Mouse (Mus musculus) layer of hippocampus, postnatal 10 days (tissue): Measurements from ENCODE around the gene Smim13. TPM values are rescaled to one million over a fixed set of nuclear protein-coding genes. Genes with fewer than 3 reads are reported as not detected.
"Not testable (repeated sequence)": the region's sequence is repeated elsewhere in the genome, so short reads cannot be mapped to it uniquely, and the experiment has no call there.

ENCODE experiments used
- DNase-seq, 2 experiments: peaks; one replicate each; pipeline ENCODE4 v3.0.0; 2021; ENCODE audit warnings: low spot score in 2 of 2
- long read RNA-seq: library from polyadenylated mRNA; stranded (forward); transcript quantifications from one replicate; pipeline ENCODE4 v2.0.0, GENCODE M21; 2023
- total RNA-seq, 2 experiments: library from RNA; stranded (reverse); gene quantifications; 2 replicates each; pipeline ENCODE4 v1.2.3; 2021

Smim13 gene
- 100 to 1,000 TPM; 122 to 128 TPM for total RNA-seq
- long read RNA-seq, full-length matches to known transcripts = 67 of 82 reads
- long read RNA-seq, partial matches to known transcripts = 10 of 82 reads
- long read RNA-seq, other reads (novel, unspliced or antisense) = 5 of 82 reads

GRCm38 (mm10) chr13:41249538-41250317 lies at the start of gene Smim13:
Smim13 (plus strand) TSS chr13:41249844.
- peak; percentile 87 to 90 for DNase-seq

GRCm38 (mm10) chr13:41200861-41201260 lies 48.8 kb upstream of the Smim13 start:
- no peak for DNase-seq

- DNase-seq = peak; percentile 34 to 41
These were observed 46.4 kb upstream of the Smim13 start for GRCm38 (mm10) chr13:41203289-41203688.

DNA sequence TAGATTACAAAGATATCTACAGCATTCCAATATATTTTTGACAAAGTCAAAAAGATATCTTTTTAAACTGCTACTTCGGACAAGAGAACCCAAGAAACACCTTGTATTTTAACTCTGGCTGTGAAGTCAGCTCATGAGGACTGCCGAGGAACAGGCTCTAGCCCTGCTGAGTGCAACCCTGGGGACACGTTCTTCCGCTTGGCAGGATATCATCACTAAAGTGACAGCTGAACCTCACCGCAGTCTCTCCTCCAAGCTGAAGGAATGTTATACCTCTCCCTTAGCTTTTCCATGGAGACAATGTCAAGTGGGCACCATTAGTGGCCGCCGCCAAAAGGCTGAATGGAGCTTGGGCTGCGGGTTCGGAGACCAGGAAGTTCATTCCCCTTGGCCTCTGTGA lies 46.0 kb upstream of the Smim13 start:
- no peak for DNase-seq

DNA sequence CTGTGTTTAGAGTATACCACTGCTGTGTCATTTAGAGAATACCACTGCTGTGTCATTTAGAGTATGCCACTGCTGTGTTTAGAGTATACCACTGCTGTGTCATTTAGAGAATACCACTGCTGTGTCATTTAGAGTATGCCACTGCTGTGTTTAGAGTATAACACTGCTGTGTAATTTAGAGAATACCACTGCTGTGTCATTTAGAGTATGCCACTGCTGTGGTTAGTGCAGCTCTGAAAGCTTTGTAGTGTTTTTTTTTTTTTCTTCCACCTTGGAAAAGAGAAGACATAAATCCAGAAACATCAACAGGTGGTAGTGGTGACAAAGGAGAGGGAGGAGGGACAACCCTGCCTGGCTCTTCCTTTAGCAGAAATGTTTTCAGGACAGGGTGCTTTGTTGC lies 44.1 kb upstream of the Smim13 start:
- not testable (repeated sequence) for DNase-seq

DNA sequence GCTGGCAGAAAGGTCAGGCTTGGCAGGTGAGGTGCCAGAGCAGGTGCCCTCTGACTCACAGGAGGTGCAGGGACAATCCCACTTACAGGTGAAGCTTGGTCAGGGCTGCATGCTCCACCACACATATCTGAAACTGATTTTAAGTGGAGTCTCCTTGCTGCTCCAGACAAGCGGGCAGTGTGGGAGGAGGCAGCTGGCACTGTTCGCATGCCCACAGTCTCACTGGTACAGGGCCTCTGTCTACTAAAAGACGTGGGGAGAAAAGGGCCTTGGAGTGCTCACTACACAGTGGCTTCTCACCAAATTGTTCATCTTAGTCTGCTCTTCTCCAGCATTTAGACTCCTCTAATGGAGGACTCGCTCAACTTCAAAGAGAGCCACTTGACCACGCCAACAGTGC lies 43.4 kb upstream of the Smim13 start:
- DNase-seq = peak in 1 of 2 experiments; percentile 32

- DNase-seq = no peak
These were observed 38.4 kb upstream of the Smim13 start for GRCm38 (mm10) chr13:41211276-41211675.

DNA sequence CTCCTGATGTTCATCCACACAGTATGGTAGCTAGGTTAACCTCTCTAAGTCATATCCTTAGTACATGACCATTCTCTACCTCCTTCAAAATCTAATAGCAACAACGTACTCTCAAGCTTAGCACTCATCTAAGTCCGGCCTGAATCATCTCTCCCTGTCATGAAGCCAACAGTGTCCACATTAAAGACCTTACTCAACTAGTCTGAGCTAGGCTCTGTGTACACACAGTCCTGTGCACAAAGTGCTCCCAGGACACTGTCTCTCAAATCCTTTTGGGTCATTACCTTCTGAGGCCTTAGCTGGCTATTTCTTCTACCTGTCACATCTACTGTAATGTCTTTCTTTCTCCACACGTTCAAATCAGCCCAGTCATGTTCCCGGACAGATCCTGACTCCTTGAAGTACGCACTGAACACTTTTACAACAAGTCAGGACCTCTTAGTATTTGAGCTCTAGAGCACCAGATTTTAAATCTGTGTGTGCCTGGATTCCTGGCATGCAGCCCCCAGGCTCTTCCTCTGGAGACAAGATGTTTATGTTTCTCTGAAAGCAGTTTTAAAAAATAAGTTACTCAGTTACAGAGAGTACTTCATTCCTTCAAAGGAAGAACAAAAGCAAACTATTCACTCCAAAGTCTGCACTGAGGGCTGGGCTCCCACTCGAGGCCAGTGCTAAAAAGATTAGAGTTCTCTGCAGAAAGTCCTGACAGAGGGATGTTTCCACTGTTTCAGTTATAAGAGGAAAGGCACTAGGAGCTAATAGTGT lies 36.9 kb upstream of the Smim13 start:
- no peak for DNase-seq

- DNase-seq = no peak
These were observed 34.0 kb upstream of the Smim13 start for GRCm38 (mm10) chr13:41215669-41216068.

DNA sequence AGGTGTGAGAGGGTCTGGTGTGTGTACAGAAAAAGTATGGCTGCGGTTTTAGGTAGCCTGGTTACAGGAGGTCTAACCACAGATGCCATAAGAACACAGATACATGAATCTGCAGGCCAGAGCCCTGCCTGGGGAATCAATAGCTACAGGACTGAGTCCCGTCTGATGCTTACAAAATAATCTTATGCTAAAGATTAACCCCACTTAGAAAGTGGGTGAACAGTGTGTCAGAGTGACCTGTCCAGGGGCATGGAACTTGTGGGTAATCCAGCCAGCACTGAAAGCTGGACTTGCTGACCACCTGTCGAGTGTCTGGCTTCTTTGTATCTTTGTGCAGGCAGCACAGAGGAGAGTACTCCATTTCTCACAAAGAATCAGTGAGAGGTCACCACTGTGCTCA lies 33.4 kb upstream of the Smim13 start:
- no peak for DNase-seq

DNA sequence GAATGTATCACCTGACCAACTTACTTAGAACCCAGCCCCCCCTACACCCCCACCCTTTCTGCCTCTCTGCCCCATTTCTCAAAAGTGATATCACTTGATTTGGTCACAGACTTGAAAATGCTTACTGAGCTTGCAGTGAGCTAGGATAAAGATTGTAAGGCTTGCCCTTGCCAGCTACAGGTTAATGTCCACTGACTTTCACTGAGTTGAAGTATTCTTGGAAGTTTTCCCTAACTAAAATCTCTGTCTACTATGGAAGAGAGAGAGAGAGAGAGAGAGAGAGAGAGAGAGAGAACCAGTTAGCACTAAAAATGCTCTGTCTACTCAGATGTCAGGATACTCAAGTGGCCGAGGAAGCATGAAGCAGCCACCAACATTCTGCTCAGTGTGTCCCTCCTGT lies 30.6 kb upstream of the Smim13 start:
- no peak for DNase-seq

DNA sequence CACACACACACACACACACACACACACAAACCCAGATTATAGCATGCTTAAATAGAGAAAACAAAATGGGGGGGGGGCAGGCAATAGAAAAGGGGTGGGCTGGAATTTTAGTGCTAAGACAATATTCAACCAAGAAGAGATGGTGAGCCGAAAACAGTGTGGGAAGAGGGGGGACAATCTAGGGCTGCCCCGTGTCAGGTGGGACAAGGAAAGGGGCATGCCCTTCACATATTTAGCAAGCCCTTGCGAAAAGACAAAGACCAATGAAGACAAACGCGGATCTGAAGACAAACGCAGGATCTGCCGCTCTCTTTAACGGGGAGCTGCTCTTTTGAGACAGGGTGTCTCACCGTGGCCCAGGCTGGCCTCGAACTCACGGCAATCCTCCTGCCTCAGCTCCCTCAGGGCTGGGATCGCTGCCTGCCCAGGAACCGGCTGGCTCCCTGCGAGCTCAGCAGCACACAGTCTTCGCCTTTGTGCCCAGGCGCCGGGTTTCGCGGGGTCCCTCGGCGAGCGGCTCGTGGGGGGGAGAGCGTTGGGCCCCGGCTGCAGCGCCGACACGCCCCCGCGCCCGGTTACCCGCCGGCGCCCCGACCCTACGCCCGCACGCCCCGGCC lies 29.8 kb upstream of the Smim13 start:
- peak in 1 of 2 experiments; percentile 45 for DNase-seq

- peak; percentile 71 to 79 for DNase-seq
These were observed 29.3 kb upstream of the Smim13 start, which contains the start of gene Elovl2 for GRCm38 (mm10) chr13:41220304-41220834. Elovl2 (minus strand) TSS chr13:41220405.

DNA sequence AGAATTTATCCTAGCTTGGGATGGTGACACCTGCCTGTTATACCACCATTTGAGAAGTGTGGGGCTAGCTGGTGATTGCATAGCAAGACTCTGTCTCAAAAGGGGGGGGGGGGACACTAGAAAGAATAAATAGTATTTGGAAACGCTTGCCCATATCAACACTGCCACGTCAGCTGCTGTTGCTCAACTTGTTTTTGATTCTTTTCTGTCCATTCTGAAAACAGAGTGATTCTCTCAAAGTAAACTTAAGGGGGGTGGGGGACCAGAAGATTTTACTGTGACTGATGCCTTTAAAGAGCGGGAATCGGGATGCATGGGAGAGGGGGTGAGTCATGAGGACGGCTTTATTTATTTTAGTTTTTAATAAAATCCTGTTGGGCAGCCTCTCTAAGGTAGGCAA lies 23.1 kb upstream of the Smim13 start:
- no peak for DNase-seq

DNA sequence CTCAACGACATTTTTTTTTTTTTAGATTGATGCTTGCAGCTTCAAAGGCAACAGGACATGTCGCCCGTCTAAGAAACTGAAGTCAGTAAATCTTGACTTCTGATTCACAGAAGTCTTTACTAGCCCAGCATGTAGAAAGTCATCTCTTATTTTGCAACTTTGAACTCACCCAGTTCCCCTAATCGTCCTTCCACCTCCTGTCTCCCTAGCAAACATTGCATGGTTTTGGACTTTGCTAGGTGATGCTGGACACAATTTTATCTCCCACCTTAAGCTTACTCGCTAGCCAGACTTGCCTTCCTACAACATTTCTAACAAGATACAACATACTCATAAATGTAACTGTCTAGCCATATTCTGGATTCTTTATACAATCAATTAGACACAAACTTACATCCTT lies 21.6 kb upstream of the Smim13 start:
- DNase-seq = no peak

DNA sequence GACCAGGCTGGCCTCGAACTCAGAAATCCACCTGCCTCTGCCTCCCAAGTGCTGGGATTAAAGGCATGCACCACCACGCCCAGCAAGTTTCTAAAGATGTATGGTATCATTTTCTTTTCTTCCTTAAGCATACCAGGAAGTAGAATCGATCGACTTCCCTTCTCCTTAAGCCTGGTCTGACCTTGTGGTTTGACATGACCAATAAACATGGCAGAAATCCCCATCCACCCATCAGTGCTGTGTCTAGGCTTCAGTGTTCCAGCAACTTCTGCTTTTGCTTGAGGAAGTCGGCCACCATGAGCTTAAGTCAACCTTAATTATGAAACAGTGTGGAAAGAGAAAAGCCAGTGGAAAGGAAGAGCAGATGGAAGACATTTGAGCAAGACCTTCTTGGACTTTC lies 19.4 kb upstream of the Smim13 start:
- no peak for DNase-seq

DNA sequence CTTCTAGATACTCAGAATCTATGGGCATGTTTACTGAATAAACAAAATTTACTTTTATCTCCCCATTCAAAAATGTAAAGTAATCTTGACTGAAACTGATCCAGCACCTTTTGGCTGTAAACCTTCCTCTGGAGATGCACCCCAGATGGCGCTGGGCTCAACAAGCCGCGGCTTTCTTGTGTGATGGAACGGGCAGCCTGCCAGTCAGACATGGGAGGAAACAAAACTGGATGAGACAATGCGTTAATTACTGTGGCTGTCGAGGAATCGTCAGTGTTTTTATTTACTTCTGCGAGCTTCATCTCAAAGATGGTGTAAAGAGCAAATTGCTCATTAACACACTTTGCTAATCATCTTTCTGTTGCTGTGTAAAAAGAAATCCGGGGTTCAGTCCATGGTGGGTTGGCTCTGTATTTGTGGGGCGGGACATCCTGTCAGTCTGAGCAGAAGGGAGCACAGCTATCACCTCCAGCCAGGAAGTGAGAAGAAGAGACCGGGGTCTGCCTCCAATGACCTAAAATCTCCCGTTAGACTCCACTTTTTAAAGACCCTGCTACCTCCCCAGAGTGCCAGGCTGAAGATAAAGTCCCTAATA lies 18.2 kb upstream of the Smim13 start:
- DNase-seq = peak; percentile 35 to 51

DNA sequence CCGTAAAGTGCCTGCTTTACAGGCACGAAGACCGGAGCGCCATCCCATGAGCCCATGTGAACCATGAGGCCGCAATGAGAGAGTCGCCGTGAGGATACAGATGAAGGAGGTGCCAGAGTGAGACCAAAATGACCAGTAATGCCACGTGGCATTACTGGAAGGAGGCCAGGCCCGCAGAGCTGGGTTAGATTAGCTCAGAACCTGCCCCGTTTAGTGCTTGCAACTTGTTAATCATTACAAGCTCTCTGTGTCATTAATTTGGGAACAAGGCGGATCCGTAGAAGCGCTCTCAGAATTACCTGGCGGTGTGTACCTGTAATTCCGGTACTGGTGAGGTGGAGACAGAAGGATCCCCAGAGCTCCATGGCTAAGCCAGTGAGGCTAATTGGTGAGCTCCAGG lies 17.4 kb upstream of the Smim13 start:
- no peak for DNase-seq

DNA sequence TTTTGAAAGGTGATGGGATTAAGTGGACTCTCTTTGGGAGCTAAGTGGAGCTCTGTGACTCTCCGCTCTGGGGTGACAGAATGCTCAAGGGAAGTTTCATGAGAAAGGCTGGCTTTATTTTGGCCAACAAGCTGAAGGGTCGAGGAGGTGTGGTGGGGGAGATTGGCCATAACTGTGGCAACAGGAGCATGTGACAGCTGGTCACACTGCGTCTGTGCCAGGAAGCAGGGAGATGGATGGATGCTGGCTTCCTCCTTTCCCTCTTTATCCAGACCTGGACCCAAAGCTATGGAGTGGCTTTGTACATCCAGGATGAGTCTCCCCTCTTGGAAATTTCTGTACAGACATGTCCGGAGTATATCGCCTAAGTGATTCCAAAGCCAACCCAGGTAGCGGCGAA lies 16.4 kb upstream of the Smim13 start:
- no peak for DNase-seq

- no peak for DNase-seq
These were observed 14.5 kb upstream of the Smim13 start for GRCm38 (mm10) chr13:41235181-41235580.
